Mouse (Mus musculus) lung, adult 2 months (tissue): ENCODE data around the gene Zfhx3.

Source experiments
- CTCF ChIP-seq: fragments of 200-500 bp; IDR thresholded peaks from 2 replicates; pipeline ENCODE4 v1.5.1; 2011; ENCODE audit warnings: mild to moderate bottlenecking, low read length, control low read depth; ENCODE audit not compliant: insufficient read depth
- POLR2A ChIP-seq: fragments of 200-500 bp; IDR thresholded peaks from 2 replicates; pipeline ENCODE4 v1.6.1; 2011; ENCODE audit warnings: low read depth, mild to moderate bottlenecking, control low read depth, low read length, borderline replicate concordance; ENCODE audit errors: extremely low read depth

DNA sequence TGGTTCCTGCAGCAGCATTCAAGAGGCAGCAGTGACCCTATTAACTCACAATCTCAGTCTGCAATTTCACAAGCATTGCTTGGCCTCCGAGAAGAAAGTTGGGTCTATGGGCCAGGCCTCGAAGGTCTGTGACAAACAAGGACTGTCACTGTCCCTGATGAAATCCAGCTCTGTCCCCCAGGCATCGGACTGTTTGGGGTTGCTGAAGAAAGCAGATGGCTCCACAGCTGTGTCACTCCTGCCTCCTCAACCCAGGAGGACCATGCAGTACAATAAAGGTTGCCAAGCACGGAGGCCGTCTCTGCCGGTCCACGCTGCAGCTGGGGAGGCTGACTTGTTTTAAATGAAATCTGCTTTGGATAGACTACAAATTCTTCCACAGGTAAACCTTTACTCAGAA lies 1020.1 kb downstream of the Zfhx3 start:
- TF ChIP-seq POLR2A: no peak
- TF ChIP-seq CTCF: no peak
